Mouse (Mus musculus): Measurements from ENCODE around the gene Epn2.

Gene Epn2

DNA sequence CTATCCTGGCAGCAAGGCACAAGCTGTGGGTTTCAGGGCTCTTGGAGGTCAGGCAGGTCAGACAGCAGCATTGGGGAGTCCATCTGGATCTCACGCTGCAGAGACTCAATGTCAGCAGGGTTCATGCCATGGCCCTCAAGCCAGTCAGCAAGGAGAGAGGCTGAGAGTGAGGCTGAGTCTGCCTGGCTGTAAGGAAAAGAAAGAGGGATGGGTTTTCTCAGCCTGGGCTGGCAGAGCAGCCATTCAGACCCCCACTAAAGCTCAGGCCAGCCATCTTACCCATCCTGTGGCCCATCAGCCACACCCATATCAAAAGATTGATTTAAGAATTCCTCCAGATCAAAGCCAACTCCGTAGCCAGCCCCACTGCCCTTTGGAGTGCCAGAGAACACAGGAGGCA, 90.4 kb downstream of the Epn2 start:
- DNase-seq (ENCODE audit: low read depth), result no peak

DNA sequence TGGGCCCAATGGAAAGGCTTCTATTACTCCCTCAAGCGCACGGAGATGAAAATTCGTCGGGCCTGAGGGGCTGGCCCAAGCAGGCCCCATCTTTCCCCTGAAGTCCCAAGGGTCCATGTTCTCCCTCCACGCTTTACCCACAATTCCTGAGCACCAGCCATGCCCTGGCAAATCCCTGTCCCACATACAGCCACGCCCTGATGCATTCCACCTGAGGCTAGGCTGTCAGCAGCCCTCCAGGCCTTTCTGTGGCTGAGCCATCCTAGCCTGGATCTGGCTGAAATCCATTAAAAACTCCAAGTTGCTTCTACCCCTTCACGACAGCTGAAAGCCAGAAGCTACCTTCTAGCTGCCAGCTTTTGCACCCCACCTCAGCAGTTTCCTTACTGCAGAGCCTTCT, 91.6 kb downstream of the Epn2 start:
- no peak for DNase-seq (ENCODE audit: low read depth)

DNA sequence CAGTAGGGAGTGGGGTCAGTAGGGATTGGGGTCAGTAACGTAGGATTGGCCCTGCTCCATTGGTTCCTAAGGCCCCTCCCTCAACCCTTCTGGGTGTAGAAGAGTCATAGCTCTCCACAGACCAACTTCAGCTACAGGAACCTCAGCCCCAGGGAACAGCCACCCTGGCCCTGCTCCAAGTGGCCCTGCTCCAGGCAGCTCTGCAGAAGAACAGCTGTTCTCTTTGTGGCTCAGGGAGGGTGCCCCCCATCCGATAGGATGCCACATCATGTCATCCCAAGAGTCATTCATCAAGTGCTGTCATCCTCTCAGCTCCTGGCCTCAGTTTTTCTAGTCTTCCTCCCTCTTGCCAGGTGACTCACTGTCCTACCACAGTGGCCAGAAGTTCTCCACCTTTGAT, 92.1 kb downstream of the Epn2 start:
- no peak for DNase-seq (ENCODE audit: low read depth)

DNA sequence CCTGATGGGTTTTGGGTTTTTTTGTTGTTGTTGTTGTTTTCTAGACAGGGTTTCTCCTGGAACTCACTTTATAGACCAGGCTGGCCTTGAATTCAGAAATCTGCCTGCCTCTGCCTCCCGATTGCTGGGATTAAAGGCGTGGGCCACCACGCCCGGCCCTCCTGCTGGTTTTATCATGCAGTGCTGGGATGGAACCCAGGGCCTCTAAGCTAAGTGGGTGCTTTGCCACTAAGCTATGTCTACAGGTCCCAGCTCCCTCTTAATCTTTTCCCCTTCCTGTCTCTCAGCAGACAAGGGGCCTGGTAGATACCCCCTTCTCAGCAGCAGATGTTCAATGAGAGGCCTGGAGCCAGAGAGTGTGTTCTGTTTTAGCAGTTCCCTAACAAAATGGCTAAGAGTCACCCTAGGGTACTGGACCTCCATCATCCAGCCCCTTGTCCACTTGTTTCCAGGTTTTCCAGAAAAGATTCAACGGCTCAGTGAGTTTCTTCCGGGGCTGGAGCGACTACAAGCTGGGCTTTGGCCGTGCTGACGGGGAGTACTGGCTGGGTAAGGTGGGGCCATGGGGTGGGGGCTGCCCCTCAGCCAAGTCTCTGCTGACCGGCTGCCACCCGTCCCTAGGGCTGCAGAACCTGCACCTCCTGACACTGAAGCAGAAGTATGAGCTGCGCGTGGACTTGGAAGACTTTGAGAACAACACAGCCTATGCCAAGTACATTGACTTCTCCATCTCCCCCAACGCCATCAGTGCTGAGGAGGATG, 92.8 kb downstream of the Epn2 start:
- DNase-seq (ENCODE audit: low read depth), result no peak

DNA sequence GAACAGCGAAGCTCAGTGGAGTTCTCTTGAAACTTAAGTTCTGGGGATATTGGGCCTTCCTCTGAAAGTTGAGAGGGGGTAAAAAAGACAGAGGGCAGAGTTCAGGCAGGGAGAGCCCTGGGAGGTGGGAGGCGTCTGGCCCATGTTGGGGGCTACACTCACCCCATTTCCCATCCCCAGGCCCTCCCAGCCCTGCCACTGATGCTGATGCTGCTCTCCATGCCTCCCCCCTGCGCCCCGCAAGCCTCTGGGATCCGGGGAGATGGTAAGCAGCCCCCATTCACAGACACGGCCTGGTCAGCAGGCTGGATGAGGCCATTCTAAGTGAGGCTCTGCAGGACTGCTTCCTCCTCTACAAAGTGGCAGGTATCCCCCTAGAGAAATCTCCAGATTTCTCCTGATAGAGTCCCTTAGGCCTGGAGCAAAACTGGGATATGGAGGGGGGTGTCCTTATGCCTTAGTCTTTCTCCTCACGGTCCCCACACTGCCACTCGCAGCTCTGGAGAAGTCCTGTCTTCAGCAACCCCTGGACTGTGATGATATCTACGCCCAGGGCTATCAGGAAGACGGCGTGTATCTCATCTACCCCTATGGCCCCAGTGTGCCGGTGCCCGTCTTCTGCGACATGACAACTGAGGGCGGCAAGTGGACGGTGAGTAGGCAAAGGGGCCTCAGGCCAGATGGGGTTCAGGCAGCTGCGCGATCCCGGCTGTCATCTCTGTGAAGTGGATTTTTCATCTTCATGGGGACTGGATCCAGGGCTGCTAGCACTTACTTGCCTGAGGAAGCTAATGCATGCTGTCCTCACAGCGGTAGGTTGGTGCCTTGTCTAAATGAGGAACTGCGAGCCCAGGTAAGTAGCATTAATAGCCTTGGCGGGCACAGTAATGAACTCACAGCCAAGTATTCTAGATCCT, 93.7 kb downstream of the Epn2 start:
- no peak for DNase-seq (ENCODE audit: low read depth)

DNA sequence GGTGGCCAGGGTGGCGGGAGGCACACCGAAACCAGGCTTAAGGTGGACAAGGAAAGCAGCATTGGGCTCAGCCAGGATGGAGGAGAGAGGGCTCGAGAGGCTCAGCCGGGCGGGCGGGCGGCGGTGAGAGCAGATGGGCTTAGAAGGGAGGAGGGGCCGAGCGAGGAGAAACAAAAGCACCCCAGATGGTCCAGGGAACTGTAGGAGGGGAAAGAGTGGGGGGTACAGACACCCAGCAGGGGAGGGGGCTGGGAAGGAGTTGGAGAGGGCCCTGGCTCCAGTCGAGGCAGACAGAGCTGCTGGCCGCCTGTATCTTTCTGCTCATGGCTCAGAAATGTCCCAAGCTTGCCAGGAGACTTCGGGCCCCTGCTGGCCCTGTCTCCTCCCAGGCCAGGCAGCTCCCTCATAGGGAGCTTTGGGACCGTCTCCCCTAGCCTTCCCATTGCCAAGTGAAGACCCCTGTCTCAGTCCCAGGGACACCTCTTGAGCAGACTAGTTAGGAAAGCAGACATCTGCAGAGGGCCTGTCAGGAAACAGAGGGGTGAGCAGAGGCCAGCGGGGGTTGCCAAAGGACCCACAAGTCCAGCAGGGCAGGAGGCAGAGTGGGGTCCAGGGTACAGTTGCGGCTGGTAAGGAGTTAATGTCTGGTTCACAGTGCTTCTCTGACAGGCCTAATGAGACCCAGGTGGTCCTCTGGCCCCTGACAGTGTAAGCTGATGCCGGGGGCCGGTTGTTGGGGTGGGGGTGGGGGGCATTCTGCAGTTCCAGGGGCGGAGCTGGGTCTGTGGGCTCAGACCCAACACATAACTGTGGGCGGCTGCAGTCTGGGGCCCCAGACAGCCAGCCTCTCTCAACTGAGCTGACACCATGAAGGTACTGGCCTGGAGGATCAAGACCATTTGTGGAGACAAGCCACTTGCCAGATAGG, 94.6 kb downstream of the Epn2 start, which contains the start of gene Mfap4:
Gene Mfap4, plus strand, starts transcription at position 819 of the 928 bp plus-strand sequence.
- no peak for DNase-seq (ENCODE audit: low read depth)

DNA sequence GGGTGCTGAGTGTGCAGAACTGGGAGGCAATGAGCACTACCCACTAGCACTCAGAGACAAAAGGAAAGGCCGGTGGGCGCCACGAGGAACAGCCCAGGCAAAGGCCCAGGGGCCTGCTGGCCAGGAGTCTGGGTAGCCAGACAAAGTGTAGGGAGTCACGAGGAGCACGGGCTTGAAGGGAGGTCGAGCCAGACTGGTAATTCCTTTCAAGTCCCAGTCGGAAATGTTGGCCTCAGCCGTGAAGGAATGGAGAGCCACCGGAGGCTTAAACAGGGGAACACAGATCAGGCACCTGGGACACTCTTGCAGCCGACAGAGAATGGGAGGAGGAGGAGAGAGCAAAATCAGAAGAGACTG, 95.3 kb downstream of the Epn2 start:
- no peak for DNase-seq (ENCODE audit: low read depth)

DNA sequence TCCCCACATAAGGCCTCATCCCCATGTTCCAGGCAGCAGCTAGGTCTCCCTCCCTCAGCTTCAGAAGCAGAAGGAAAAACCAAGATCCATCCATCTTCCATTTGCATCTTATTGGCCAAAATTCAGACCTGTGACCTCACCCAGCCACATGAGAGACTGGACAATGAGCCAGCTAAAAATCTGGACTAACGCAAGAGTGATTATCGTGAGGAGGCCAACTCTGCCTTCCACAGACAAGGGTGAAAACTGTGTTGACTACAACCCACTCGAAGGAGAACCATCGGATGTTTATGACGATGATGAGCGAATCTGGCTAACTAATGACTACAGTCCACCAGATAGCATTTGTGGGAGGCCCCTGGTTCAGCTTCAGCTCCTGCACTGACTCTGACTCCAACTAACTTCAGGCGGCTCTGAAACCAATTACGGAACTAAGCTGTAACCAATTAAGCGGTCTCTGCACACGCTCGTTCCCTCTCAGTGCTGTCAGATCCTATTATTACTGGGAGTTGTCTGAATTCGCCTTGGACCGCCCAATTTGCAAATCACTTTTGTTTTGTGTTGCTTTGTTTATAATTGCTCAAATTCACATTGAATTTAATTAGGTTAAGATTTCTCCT, 96.2 kb downstream of the Epn2 start:
- no peak for DNase-seq (ENCODE audit: low read depth)

DNA sequence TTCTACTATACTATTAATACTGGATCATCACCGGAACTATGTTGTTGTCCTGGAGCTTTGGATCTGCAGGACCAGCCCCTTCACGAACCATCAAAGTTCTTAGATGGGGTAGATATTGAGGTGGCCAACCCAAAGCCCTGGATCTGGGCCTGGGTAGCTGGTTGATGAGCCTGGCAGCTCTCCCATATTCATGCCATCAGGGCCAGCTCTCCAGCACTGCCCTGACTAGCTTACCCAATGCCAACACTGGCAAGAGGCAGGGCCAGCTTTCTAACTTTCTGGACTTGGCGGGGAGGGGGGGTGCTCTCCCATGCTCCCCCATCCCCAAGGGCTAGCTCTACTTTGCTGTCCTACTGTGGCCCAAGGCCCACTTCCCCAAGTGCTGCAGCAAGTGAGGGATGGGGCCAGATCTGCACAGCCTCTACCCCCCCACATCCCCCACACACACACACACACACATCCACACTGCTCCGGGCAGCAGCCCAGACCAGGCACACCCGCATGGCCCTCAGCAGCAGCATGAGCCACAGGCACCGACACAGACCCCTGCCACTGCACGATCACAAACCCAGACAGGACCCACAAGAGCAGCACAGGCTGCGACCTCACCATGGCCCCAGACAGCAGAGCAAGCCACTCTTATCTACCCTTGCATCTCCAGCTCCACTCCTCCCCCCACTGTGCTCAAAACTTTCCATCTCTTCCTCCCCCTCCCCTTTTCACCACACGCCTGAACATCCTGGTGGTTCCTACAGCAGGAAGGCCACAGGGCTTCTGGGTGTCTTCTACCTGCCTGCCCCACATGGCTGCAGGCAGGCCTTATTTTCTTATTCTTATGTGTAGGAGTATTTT, 98.0 kb downstream of the Epn2 start:
- no peak for DNase-seq (ENCODE audit: low read depth)

DNA sequence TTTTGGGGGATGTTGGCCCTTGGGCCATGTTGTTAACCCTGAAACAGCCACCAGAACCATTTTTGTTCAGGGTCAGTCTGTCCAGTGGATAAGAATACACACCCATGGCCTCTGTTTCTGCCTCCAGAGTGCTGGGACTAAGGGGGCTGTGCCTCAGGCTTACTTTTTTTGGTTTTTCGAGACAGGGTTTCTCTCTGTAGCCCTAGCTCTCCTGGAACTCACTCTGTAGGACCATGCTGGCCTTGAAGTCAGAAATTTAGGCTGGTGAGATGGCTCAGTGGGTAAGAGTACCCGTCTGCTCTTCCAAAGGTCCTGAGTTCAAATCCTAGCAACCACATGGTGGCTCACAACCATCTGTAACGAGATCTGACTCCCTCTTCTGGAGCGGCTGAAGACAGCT, 100.7 kb downstream of the Epn2 start:
- no peak for DNase-seq (ENCODE audit: low read depth)

DNA sequence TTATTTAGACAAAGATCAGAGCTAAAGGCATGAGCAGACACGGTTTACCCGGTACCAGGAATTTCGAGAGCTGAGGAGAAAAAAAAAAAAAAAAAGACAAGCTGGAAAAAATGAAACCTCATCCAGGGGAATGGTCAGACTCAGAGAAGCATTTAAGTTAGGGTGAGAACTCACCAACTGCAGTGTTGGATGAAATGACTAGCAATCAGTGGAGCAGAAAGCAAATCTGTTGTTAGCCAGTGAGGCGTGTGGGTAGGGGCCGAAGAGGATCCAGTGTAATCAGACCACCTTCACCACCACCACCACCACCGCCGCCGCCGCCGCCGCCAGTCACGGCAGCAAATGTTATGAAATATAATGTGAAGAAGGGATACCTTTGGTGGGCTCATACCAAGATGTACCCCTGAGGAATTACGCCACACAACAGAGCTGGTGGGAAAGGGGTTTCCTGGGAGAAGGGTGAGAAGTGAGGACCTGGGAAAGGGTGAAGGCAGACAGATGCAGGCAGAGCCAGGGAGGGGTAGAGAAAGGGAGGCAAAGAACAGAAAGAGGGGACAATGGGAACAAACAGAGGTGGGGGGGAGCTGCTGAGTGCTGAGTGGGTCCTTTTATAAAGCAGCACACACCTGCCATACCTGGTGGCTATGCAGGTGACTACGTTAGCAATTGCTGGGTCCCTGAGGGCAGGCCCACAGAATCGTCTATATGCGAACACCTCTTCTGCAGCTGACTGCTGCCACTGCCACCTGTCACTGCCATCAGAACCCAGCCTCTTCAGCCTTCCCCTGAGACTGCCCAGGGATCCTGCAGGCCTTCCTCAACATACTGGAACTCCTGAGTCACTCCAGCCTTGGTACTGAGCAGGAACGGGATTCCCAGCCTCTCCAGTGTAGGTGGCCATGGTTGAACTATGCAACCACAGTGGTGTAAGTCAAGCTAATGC, 101.7 kb downstream of the Epn2 start:
- DNase-seq (ENCODE audit: low read depth), result no peak

DNA sequence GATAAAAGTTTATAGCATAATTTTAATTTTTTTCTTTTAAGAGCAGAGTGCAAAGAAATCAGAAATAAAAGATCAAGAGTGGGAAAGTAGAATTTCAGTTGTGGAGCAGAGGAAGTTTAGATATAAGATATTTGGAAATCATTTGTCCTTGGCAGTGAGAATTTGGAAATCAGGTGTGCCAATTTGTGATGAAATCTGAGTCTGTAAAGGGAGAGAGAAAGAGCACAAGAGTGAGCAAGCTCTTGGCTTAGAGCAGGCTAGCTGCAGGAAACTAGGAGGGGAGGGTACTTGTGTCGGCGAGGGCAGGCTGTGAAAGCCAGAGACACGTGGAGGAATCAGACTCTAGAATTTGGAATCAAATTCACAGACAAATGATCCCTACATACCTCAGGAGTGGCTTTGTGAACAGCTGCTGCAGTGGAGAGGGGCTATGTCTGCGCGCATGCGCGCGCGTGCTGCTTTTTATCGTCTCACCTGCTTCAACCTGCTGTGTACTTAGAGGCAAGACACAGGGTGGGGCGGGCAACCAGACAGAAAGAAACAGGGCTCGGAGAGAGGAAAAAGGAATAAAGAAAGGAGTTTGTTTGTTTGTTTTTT, 102.6 kb downstream of the Epn2 start:
- no peak for DNase-seq (ENCODE audit: low read depth)

DNA sequence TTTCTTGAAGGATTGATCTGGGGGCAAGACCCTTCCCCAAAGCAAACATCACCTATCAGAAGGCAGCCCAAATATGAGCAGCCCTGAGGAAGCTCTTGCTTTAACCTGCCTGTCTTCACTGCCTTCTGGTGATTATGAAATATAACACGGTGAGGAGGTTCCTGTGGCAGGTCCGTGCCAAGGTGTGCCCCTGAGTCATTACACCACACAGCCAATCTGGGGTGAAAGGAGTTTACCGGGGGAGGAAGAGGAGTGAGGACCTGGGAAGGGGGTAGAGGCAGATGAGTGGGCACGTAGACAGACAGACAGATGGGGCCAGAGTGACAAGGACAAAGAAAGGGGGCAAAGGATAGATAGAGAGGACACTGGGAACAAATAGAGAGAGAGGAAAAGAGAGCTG, 105.9 kb downstream of the Epn2 start:
- no peak for DNase-seq (ENCODE audit: low read depth)

DNA sequence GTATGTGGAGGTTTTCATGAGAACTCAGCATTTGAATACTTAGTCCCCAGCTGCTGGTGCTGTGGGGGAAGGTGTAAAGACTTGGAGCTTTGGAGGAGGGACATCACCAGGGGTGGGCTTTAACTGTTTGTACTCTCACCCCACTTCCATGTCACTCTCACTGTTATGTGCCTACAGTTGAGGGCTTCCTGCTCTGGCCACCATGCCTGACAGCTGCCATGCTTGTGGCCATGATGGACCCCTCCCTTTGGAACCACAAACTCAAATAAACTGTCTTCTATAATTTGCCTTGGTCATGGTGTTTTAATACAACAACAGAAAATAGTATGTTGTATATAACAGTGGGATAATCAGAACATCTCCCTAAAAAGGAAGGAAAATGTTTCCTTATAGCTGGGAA, 108.6 kb downstream of the Epn2 start:
- no peak for DNase-seq (ENCODE audit: low read depth)

DNA sequence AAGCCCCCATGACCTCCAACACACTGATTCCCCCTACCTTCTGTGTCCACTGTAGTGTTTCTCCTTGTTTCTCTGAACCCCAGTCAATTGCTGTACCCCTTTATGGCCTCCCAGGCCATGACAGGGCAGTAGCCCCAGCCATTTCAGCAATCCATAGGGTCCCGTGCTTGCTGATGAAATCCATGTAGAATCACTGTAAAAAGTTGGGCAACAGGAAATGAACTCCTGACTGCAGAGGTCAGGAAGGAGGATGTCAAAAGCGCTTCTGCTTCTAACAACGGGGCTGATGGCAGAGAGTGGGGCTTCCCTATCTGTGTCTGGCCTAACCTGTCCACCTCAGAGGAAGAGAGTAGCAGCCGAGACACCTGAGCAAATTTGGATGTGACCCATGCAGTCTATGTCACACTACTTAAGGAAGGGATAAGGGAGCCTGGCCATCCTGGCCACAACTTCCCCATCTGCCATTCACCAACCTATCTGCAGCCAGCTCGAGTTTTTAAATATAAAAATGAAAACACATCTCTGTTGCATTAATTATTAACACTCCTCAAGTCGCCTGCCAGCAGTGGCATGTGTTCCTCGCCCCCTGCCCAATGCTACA, 110.1 kb downstream of the Epn2 start:
- peak; percentile 20 for DNase-seq (ENCODE audit: low read depth)

DNA sequence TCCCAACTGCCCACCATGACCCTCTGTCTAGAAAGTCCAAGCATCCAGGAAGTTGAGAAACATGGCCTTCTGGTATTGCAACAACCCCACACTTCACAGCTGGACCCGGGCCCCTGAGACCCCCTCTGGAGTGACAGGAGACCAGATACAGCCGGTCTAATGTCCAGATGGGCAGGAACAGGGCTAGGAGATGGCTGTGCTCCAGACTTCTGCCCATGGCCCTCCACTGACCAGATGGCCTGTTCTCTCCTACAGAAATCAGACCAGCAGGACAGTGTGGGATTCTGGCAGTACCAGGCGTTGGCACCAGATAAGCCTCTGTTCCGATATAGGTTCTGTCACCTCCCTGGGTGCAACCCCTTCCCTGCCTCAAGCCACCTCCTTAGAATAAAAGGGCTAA, 111.0 kb downstream of the Epn2 start:
- no peak for DNase-seq (ENCODE audit: low read depth)
